Mouse (Mus musculus): ENCODE measurements around the gene Tomt. TPM values are rescaled to one million over a fixed set of nuclear protein-coding genes. Genes with fewer than 3 reads are reported as not detected.
A peak's percentile ranks its signal among the peaks of the same experiment; 100 is the strongest.

The Tomt gene
- polyA plus RNA-seq, 1 experiment from 2014 or later: 0.13 TPM

DNA sequence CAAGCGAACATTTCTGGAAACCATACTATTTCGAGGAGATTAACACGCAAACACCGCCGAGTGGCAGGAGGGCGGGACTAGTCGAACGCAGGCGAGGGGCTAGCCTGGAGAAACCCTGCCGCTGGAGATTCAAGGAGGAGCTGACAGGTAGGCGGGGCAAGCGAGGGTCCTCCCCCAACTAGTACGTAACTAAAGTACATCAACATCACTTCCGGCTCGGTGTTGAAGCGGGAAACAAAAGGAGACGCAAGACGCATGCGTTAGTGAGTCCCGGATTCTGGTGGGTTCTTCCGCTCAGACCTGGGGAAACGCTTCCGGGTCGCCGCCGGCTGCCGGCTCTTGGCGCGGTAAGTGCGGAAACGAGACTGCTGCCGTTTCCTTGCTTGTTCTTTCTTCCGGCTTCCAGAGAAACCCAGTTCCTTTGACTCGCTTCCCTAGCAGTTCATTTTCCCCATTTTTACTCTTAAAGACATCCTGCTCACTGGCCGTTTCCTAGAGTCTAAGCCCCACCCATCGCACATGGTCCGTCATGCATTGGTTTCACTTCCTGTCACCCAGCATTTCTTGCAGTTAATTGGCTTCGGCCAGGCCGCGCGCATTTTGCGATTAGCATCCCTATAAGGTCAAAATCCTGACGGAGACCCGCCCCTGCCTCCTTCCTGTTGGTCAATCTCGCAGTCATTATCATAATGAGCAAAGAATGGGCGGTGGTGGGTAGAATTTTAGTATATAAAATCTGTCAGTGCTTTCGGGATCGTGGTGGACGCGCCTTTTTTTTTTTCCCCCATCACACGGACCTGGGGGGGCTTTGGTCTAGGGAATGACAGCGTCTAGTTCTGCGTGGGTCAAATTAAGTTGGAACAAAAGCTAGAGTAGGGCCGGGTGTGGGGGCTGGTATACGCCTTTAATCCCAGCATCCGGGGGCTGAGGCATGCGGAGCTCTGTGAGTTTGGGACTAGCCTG is 9.8 kb downstream of the Tomt start:
- under 1% methylated on average over 57 of the region's 57 CpGs for WGBS
- ATAC-seq (ENCODE audit: insufficient number of reproducible peaks, insufficient read depth, low FRiP score, low read depth): peak; percentile 99
- peak overlapping the region; percentile 52 for H3K4me2 ChIP-seq (replicated peaks; ENCODE audit: low read depth, low read length)
- H3K27me3 ChIP-seq (ENCODE audit: control insufficient read depth, insufficient read depth, low read length): no peaks in the 10 kb centered on the region
- H3K9me3 ChIP-seq (ENCODE audit: control insufficient read depth, low read depth, low read length): no peaks in the 10 kb centered on the region
- no peaks in the 10 kb centered on the region for H3K4me1 ChIP-seq (ENCODE audit: control insufficient read depth, insufficient read depth, low read length)
- H3K4me3 ChIP-seq (ENCODE audit: low read depth, low read length): peak overlapping the region; percentile 46
- peak overlapping the region; percentile 86 for H3K27ac ChIP-seq (ENCODE audit: low read length)
- H3K36me3 ChIP-seq (ENCODE audit: control insufficient read depth, insufficient read depth, low read length): no peaks in the 10 kb centered on the region
- H3K9ac ChIP-seq (replicated peaks; ENCODE audit: low read depth, low read length): peak overlapping the region; percentile 41

GRCm38 (mm10) chr7:101895695-101896094 is 10.5 kb downstream of the Tomt start:
- no peaks in the 10 kb centered on the region for H3K4me1 ChIP-seq (ENCODE audit: control insufficient read depth, insufficient read depth, low read length)
- peak overlapping the region; percentile 46 for H3K4me3 ChIP-seq (ENCODE audit: low read depth, low read length)
- no peaks in the 10 kb centered on the region for H3K27me3 ChIP-seq (ENCODE audit: control insufficient read depth, insufficient read depth, low read length)
- H3K4me2 ChIP-seq (replicated peaks; ENCODE audit: low read depth, low read length): peak overlapping the region; percentile 18; the same call in 1 of the 2 replicates
- H3K9me3 ChIP-seq (ENCODE audit: control insufficient read depth, low read depth, low read length): no peaks in the 10 kb centered on the region
- H3K9ac ChIP-seq (replicated peaks; ENCODE audit: low read depth, low read length): no peak overlapping the region; the same call in 1 of the 2 replicates
- WGBS: 36% methylated on average over 9 of the region's 9 CpGs
- ATAC-seq (ENCODE audit: insufficient number of reproducible peaks, insufficient read depth, low FRiP score, low read depth): no peak
- H3K36me3 ChIP-seq (ENCODE audit: control insufficient read depth, insufficient read depth, low read length): no peaks in the 10 kb centered on the region
- H3K27ac ChIP-seq (ENCODE audit: low read length): peak overlapping the region; percentile 86

- ATAC-seq (ENCODE audit: insufficient number of reproducible peaks, insufficient read depth, low FRiP score, low read depth): no peak
- Histone ChIP-seq H3K9me3 (ENCODE audit: control insufficient read depth, low read depth, low read length) (no peaks in the 10 kb centered on the region), H3K4me3 (ENCODE audit: low read depth, low read length) (no peak overlapping the region), H3K36me3 (ENCODE audit: control insufficient read depth, insufficient read depth, low read length) (no peaks in the 10 kb centered on the region), H3K27me3 (ENCODE audit: control insufficient read depth, insufficient read depth, low read length) (no peaks in the 10 kb centered on the region), H3K4me2 (replicated peaks; ENCODE audit: low read depth, low read length) (no peak overlapping the region), H3K9ac (replicated peaks; ENCODE audit: low read depth, low read length) (no peak overlapping the region), H3K27ac (ENCODE audit: low read length) (no peak overlapping the region), H3K4me1 (ENCODE audit: control insufficient read depth, insufficient read depth, low read length) (no peaks in the 10 kb centered on the region)
- WGBS: 83% methylated on average over 4 of the region's 4 CpGs
Measured at GRCm38 (mm10) chr7:101888460-101888859, 17.7 kb downstream of the Tomt start.

- Histone ChIP-seq H3K36me3 (ENCODE audit: control insufficient read depth, insufficient read depth, low read length) (no peaks in the 10 kb centered on the region), H3K27me3 (ENCODE audit: control insufficient read depth, insufficient read depth, low read length) (no peaks in the 10 kb centered on the region), H3K4me3 (ENCODE audit: low read depth, low read length) (no peak overlapping the region), H3K4me1 (ENCODE audit: control insufficient read depth, insufficient read depth, low read length) (no peaks in the 10 kb centered on the region), H3K27ac (ENCODE audit: low read length) (no peak overlapping the region), H3K9ac (replicated peaks; ENCODE audit: low read depth, low read length) (no peak overlapping the region), H3K4me2 (replicated peaks; ENCODE audit: low read depth, low read length) (no peak overlapping the region), H3K9me3 (ENCODE audit: control insufficient read depth, low read depth, low read length) (no peaks in the 10 kb centered on the region)
- no peak for ATAC-seq (ENCODE audit: insufficient number of reproducible peaks, insufficient read depth, low FRiP score, low read depth)
- 88% methylated on average over 6 of the region's 6 CpGs for WGBS
Measured at GRCm38 (mm10) chr7:101886274-101886673, 19.9 kb downstream of the Tomt start.

- Histone ChIP-seq H3K27ac (ENCODE audit: low read length) (no peak overlapping the region), H3K9ac (replicated peaks; ENCODE audit: low read depth, low read length) (no peak overlapping the region), H3K27me3 (ENCODE audit: control insufficient read depth, insufficient read depth, low read length) (no peaks in the 10 kb centered on the region), H3K4me2 (replicated peaks; ENCODE audit: low read depth, low read length) (no peak overlapping the region), H3K36me3 (ENCODE audit: control insufficient read depth, insufficient read depth, low read length) (no peaks in the 10 kb centered on the region), H3K4me3 (ENCODE audit: low read depth, low read length) (no peak overlapping the region), H3K9me3 (ENCODE audit: control insufficient read depth, low read depth, low read length) (no peaks in the 10 kb centered on the region), H3K4me1 (ENCODE audit: control insufficient read depth, insufficient read depth, low read length) (no peaks in the 10 kb centered on the region)
- ATAC-seq (ENCODE audit: insufficient number of reproducible peaks, insufficient read depth, low FRiP score, low read depth): no peak
- WGBS: 95% methylated on average over 4 of the region's 4 CpGs
Measured at GRCm38 (mm10) chr7:101884160-101884559, 22.0 kb downstream of the Tomt start.

DNA sequence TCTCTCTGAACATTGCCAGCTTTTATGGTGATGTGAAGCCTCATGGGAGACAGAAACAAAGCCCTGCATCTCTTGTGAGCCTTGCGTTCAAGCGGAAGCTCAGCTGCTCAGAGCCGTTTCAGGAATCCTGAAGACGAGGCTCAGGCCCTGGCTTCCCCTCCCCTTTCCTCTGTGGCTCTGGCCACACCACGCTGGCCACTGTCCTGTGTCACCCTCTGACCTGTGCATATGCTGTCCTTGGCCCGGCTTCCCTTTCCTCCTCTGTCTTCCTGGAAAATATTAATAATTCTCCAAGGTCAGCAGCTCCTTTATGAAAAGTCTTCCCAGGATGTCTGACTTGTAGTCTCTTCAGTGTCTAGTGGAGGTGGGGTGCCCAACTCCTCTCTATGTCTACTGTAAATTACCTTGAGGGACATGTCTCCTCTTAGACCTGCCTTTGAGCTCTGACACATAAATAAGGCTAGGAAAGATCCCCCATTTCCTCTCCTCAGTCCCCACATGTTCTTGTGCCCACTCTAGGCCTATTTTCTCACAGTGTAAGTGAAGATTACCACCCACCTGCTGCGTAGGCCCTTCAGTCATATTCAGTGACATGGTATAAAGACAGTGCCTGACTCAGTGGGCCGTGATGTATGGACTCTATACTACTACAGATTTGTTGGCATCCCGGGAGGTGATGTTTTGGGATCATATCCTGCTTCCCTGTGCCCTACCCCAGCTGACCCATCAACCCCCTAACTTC is 23.6 kb downstream of the Tomt start:
- no peak for ATAC-seq (ENCODE audit: insufficient number of reproducible peaks, insufficient read depth, low FRiP score, low read depth)
- Histone ChIP-seq H3K4me1 (ENCODE audit: control insufficient read depth, insufficient read depth, low read length) (no peaks in the 10 kb centered on the region), H3K27ac (ENCODE audit: low read length) (no peak overlapping the region), H3K9me3 (ENCODE audit: control insufficient read depth, low read depth, low read length) (no peaks in the 10 kb centered on the region), H3K9ac (replicated peaks; ENCODE audit: low read depth, low read length) (no peak overlapping the region), H3K4me3 (ENCODE audit: low read depth, low read length) (no peak overlapping the region), H3K4me2 (replicated peaks; ENCODE audit: low read depth, low read length) (no peak overlapping the region), H3K36me3 (ENCODE audit: control insufficient read depth, insufficient read depth, low read length) (no peaks in the 10 kb centered on the region), H3K27me3 (ENCODE audit: control insufficient read depth, insufficient read depth, low read length) (no peaks in the 10 kb centered on the region)
- WGBS: 71% methylated on average over 9 of the region's 9 CpGs

GRCm38 (mm10) chr7:101880855-101881254 is 25.3 kb downstream of the Tomt start:
- Histone ChIP-seq H3K9me3 (ENCODE audit: control insufficient read depth, low read depth, low read length) (no peaks in the 10 kb centered on the region), H3K27ac (ENCODE audit: low read length) (no peak overlapping the region), H3K9ac (replicated peaks; ENCODE audit: low read depth, low read length) (no peak overlapping the region), H3K4me2 (replicated peaks; ENCODE audit: low read depth, low read length) (no peak overlapping the region), H3K4me1 (ENCODE audit: control insufficient read depth, insufficient read depth, low read length) (no peaks in the 10 kb centered on the region), H3K27me3 (ENCODE audit: control insufficient read depth, insufficient read depth, low read length) (no peaks in the 10 kb centered on the region), H3K4me3 (ENCODE audit: low read depth, low read length) (no peak overlapping the region), H3K36me3 (ENCODE audit: control insufficient read depth, insufficient read depth, low read length) (no peaks in the 10 kb centered on the region)
- ATAC-seq (ENCODE audit: insufficient number of reproducible peaks, insufficient read depth, low FRiP score, low read depth): no peak
- WGBS: 75% methylated on average over 4 of the region's 4 CpGs

DNA sequence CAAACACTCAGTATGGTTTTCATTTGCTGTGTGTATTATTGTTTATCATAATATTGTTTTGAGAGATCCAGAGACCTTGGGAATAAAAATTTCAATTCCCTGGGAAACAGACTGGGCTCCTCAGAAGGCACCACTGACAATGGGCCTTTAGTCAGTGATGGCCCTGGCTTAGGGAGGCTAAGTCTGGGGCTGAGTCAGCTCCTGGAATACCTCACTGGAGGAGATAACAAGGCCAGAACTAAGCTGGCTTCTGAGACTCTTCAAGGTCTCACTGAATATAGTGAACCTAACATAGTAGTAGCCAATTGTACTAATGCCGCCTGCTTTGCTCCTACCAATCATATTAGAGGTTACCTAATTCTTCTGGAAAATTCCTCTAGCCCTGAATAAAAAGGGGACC is 30.2 kb downstream of the Tomt start:
- 97% methylated on average over 1 of the region's 1 CpGs for WGBS
- no peaks in the 10 kb centered on the region for H3K9me3 ChIP-seq (ENCODE audit: control insufficient read depth, low read depth, low read length)
- H3K27me3 ChIP-seq (ENCODE audit: control insufficient read depth, insufficient read depth, low read length): no peaks in the 10 kb centered on the region
- H3K36me3 ChIP-seq (ENCODE audit: control insufficient read depth, insufficient read depth, low read length): no peaks in the 10 kb centered on the region
- ATAC-seq (ENCODE audit: insufficient number of reproducible peaks, insufficient read depth, low FRiP score, low read depth): no peak
- no peak overlapping the region for H3K4me2 ChIP-seq (replicated peaks; ENCODE audit: low read depth, low read length)
- H3K9ac ChIP-seq (replicated peaks; ENCODE audit: low read depth, low read length): no peak overlapping the region
- H3K4me3 ChIP-seq (ENCODE audit: low read depth, low read length): no peak overlapping the region
- no peaks in the 10 kb centered on the region for H3K4me1 ChIP-seq (ENCODE audit: control insufficient read depth, insufficient read depth, low read length)
- H3K27ac ChIP-seq (ENCODE audit: low read length): no peak overlapping the region
